Mouse (Mus musculus): ENCODE data around the gene Tlr5. TPM values are rescaled to one million over a fixed set of nuclear protein-coding genes. Genes with fewer than 3 reads are reported as not detected.

The Tlr5 gene
- total and polyA plus RNA-seq, 3 experiments: 0.11 TPM; not detected in 2

GRCm38 (mm10) chr1:182982995-182983394 is 28.4 kb downstream of the Tlr5 start:
- ATAC-seq (ENCODE audit: extremely low read depth, insufficient number of reproducible peaks, low FRiP score, poor library complexity, severe bottlenecking): no peak
- TF ChIP-seq GATA1 (IDR thresholded peaks at IDR 0.05; ENCODE audit: borderline replicate concordance, low read length) (no peak), GATA2 (IDR thresholded peaks at IDR 0.05; ENCODE audit: borderline replicate concordance, low read depth, low read length) (no peak), POLR2AphosphoS5 (IDR thresholded peaks at IDR 0.05; ENCODE audit: insufficient replicate concordance, low read depth, low read length) (no peak), TAL1 (conservative IDR thresholded peaks at IDR 0.05; ENCODE audit: low read depth, low read length) (no peak), CTCF (IDR thresholded peaks at IDR 0.05; ENCODE audit: low read depth, low read length) (no peak)
- H3K4me3 ChIP-seq (ENCODE audit: low read depth, low read length): no peak overlapping the region

GRCm38 (mm10) chr1:182983496-182984127 is 29.0 kb downstream of the Tlr5 start:
- H3K4me1 ChIP-seq (ENCODE audit: insufficient read depth, low read depth, low read length): no peaks in the 10 kb centered on the region
- H3K36me3 ChIP-seq (replicated peaks): no peaks in the 10 kb centered on the region
- TF ChIP-seq CTCF (IDR thresholded peaks at IDR 0.05; ENCODE audit: low read depth, low read length): no peak
- no peak for TF ChIP-seq GATA1 (IDR thresholded peaks at IDR 0.05; ENCODE audit: borderline replicate concordance, low read length)
- TF ChIP-seq GATA2 (IDR thresholded peaks at IDR 0.05; ENCODE audit: borderline replicate concordance, low read depth, low read length): no peak
- TF ChIP-seq TAL1 (conservative IDR thresholded peaks at IDR 0.05; ENCODE audit: low read depth, low read length): no peak
- no peak for TF ChIP-seq POLR2AphosphoS5 (IDR thresholded peaks at IDR 0.05; ENCODE audit: insufficient replicate concordance, low read depth, low read length)
- no peak overlapping the region for H3K4me3 ChIP-seq (ENCODE audit: low read depth, low read length)
- ATAC-seq (ENCODE audit: extremely low read depth, insufficient number of reproducible peaks, low FRiP score, poor library complexity, severe bottlenecking) (no peak), DNase-seq (ENCODE audit: low spot score) (no peak)
- no peaks in the 10 kb centered on the region for H3K27me3 ChIP-seq (ENCODE audit: insufficient read depth, low read length)
- H3K9me3 ChIP-seq (replicated peaks): peaks cover 39% of the 10 kb centered on the region

More at GRCm38 (mm10) chr1:182982995-182983394, 28.4 kb downstream of the Tlr5 start:
- no peak for DNase-seq (ENCODE audit: low spot score)
- peaks cover 42% of the 10 kb centered on the region for H3K9me3 ChIP-seq (replicated peaks)
- H3K27me3 ChIP-seq (ENCODE audit: insufficient read depth, low read length): no peaks in the 10 kb centered on the region
- H3K4me1 ChIP-seq (ENCODE audit: insufficient read depth, low read depth, low read length): no peaks in the 10 kb centered on the region
- H3K36me3 ChIP-seq (replicated peaks): no peaks in the 10 kb centered on the region

GRCm38 (mm10) chr1:182986243-182986642 is 31.7 kb downstream of the Tlr5 start:
- no peak for TF ChIP-seq POLR2AphosphoS5 (IDR thresholded peaks at IDR 0.05; ENCODE audit: insufficient replicate concordance, low read depth, low read length)
- no peak for TF ChIP-seq GATA1 (IDR thresholded peaks at IDR 0.05; ENCODE audit: borderline replicate concordance, low read length)
- TF ChIP-seq GATA2 (IDR thresholded peaks at IDR 0.05; ENCODE audit: borderline replicate concordance, low read depth, low read length): no peak
- no peak for TF ChIP-seq TAL1 (conservative IDR thresholded peaks at IDR 0.05; ENCODE audit: low read depth, low read length)
- no peaks in the 10 kb centered on the region for H3K4me1 ChIP-seq (ENCODE audit: insufficient read depth, low read depth, low read length)
- DNase-seq (ENCODE audit: low spot score) (no peak), ATAC-seq (ENCODE audit: extremely low read depth, insufficient number of reproducible peaks, low FRiP score, poor library complexity, severe bottlenecking) (no peak)
- no peaks in the 10 kb centered on the region for H3K27me3 ChIP-seq (ENCODE audit: insufficient read depth, low read length)
- no peak overlapping the region for H3K4me3 ChIP-seq (ENCODE audit: low read depth, low read length)
- H3K36me3 ChIP-seq (replicated peaks): no peaks in the 10 kb centered on the region
- peaks cover 33% of the 10 kb centered on the region for H3K9me3 ChIP-seq (replicated peaks)

- no peaks in the 10 kb centered on the region for H3K36me3 ChIP-seq (replicated peaks)
- TF ChIP-seq GATA2 (IDR thresholded peaks at IDR 0.05; ENCODE audit: borderline replicate concordance, low read depth, low read length) (no peak), GATA1 (IDR thresholded peaks at IDR 0.05; ENCODE audit: borderline replicate concordance, low read length) (no peak), POLR2AphosphoS5 (IDR thresholded peaks at IDR 0.05; ENCODE audit: insufficient replicate concordance, low read depth, low read length) (no peak), TAL1 (conservative IDR thresholded peaks at IDR 0.05; ENCODE audit: low read depth, low read length) (no peak), CTCF (IDR thresholded peaks at IDR 0.05; ENCODE audit: low read depth, low read length) (no peak)
- no peak overlapping the region for H3K4me3 ChIP-seq (ENCODE audit: low read depth, low read length)
- H3K4me1 ChIP-seq (ENCODE audit: insufficient read depth, low read depth, low read length): no peaks in the 10 kb centered on the region
- ATAC-seq (ENCODE audit: extremely low read depth, insufficient number of reproducible peaks, low FRiP score, poor library complexity, severe bottlenecking): no peak
- no peak for DNase-seq (ENCODE audit: low spot score)
- H3K27me3 ChIP-seq (ENCODE audit: insufficient read depth, low read length): no peaks in the 10 kb centered on the region
- H3K9me3 ChIP-seq (replicated peaks): peaks cover 29% of the 10 kb centered on the region
These were observed 32.2 kb downstream of the Tlr5 start for GRCm38 (mm10) chr1:182986750-182987149.

GRCm38 (mm10) chr1:182987801-182988200 is 33.2 kb downstream of the Tlr5 start:
- DNase-seq (ENCODE audit: low spot score) (no peak), ATAC-seq (ENCODE audit: extremely low read depth, insufficient number of reproducible peaks, low FRiP score, poor library complexity, severe bottlenecking) (no peak)
- Histone ChIP-seq H3K27me3 (ENCODE audit: insufficient read depth, low read length) (no peaks in the 10 kb centered on the region), H3K4me1 (ENCODE audit: insufficient read depth, low read depth, low read length) (no peaks in the 10 kb centered on the region), H3K36me3 (replicated peaks) (no peaks in the 10 kb centered on the region), H3K4me3 (ENCODE audit: low read depth, low read length) (no peak overlapping the region), H3K9me3 (replicated peaks) (peaks cover 23% of the 10 kb centered on the region)
- TF ChIP-seq CTCF (IDR thresholded peaks at IDR 0.05; ENCODE audit: low read depth, low read length) (no peak), POLR2AphosphoS5 (IDR thresholded peaks at IDR 0.05; ENCODE audit: insufficient replicate concordance, low read depth, low read length) (no peak), GATA1 (IDR thresholded peaks at IDR 0.05; ENCODE audit: borderline replicate concordance, low read length) (no peak), TAL1 (conservative IDR thresholded peaks at IDR 0.05; ENCODE audit: low read depth, low read length) (no peak), GATA2 (IDR thresholded peaks at IDR 0.05; ENCODE audit: borderline replicate concordance, low read depth, low read length) (no peak)

- ATAC-seq (ENCODE audit: extremely low read depth, insufficient number of reproducible peaks, low FRiP score, poor library complexity, severe bottlenecking) (no peak), DNase-seq (ENCODE audit: low spot score) (no peak)
- Histone ChIP-seq H3K4me1 (ENCODE audit: insufficient read depth, low read depth, low read length) (no peaks in the 10 kb centered on the region), H3K36me3 (replicated peaks) (no peaks in the 10 kb centered on the region), H3K4me3 (ENCODE audit: low read depth, low read length) (no peak overlapping the region), H3K27me3 (ENCODE audit: insufficient read depth, low read length) (no peaks in the 10 kb centered on the region), H3K9me3 (replicated peaks) (peaks cover 15% of the 10 kb centered on the region)
- TF ChIP-seq CTCF (IDR thresholded peaks at IDR 0.05; ENCODE audit: low read depth, low read length) (no peak), POLR2AphosphoS5 (IDR thresholded peaks at IDR 0.05; ENCODE audit: insufficient replicate concordance, low read depth, low read length) (no peak), GATA1 (IDR thresholded peaks at IDR 0.05; ENCODE audit: borderline replicate concordance, low read length) (no peak), GATA2 (IDR thresholded peaks at IDR 0.05; ENCODE audit: borderline replicate concordance, low read depth, low read length) (no peak), TAL1 (conservative IDR thresholded peaks at IDR 0.05; ENCODE audit: low read depth, low read length) (no peak)
These were observed 34.1 kb downstream of the Tlr5 start for GRCm38 (mm10) chr1:182988646-182989045.
